Mouse (Mus musculus) thymus, postnatal 0 days (tissue): Measurements from ENCODE around the gene Csde1. TPM values are rescaled to one million over a fixed set of nuclear protein-coding genes. Genes with fewer than 3 reads are reported as not detected.

ENCODE experiments used
- DNase-seq: peaks from one replicate; pipeline ENCODE4 v3.0.0-alpha.2; 2015; ENCODE audit warnings: low spot score
- polyA plus RNA-seq: library from polyadenylated mRNA; unstranded; fragments of >200 nt; fragmentation: Nextera tagmentation; extraction: Ambion mirVana; gene quantifications from 2 replicates; pipeline ENCODE4 v1.2.1, GENCODE M21; 2015

Csde1 gene
- 227 and 243 TPM in 2 replicates for polyA plus RNA-seq

GRCm38 (mm10) chr3:103020249-103020942 lies at the start of gene Csde1:
Gene Csde1 (plus strand): TSS chr3:103020426.
- DNase-seq = peak; percentile 98

DNA sequence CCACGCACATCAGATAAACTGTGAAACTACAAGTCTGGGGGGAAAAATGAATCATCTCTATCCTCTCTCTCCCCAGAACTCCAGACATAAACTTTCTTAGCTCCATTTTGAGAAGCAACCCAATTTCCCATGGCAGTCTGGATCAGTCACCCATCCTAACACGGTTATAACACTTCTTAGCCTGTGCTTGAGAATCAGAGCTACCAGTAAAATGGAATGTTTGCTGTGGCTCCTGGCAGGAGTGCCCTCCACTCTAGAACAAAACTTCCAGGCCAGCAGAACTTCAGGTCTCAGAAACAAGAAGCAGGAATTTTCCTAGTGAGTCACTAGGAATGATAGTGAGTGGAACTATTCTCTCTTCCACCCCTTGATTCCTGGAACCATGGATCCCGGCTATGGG lies 49.7 kb upstream of the Csde1 start:
- no peak for DNase-seq

DNA sequence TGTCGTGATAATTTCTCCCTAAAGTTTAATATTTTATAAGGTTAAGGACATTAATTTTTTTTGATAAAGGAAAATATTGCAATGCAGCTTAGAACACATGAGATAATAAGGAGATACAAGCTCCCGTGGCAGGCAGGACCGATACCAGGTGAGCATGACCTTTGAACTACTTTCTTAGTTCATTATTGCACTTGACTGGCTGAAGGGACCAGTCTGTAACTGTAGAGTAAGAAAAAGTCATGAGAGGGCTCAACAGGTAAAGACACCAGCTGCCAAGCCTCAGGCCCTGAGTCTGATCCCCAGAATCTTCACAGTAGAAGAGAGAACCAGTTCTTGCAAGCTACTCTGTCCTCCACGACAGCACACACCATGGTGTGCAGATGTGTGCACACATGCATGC lies 43.3 kb upstream of the Csde1 start:
- no peak for DNase-seq

DNA sequence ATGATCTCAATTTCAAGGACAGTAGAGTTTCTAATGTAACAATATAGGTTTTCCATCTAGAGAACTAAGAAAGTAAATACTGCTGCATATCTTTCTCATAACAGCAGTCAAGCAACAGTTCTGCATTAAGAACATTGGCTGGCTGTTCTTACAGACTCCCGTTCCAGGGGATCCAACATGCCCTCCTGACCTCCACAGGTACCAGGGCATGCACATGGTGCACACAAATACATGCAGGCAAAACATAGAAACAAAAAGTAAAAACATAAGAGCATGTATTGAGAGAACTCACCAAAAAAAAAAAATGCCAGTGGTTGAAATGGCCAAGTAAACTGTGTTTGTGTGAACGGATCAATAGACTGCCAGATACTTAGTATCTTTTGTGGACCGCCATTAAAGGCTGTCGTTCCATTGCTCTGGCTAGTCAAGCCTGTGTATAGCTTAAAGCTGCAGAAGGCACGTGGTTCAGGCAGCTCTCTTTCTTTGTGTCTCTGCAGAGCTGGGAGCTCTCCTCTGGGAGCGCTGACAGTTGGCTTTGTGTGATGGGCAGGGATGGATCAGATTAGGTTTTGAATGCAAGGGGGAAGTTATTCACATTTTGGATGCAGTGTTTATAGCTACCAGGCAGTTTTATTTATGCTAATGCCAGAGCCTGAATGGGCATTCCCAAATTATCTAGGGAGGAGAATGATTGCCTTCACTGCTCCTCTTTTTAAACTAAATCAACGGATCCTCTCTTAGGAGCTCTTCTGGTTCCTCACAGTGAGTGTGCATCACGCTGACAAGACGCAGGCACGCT lies 40.5 kb upstream of the Csde1 start:
- DNase-seq = no peak

- no peak for DNase-seq
These were observed 39.9 kb upstream of the Csde1 start for GRCm38 (mm10) chr3:102980349-102980736.

- no peak for DNase-seq
These were observed 29.2 kb upstream of the Csde1 start for GRCm38 (mm10) chr3:102991041-102991440.

- DNase-seq = no peak
These were observed 27.3 kb upstream of the Csde1 start for GRCm38 (mm10) chr3:102992936-102993335.

DNA sequence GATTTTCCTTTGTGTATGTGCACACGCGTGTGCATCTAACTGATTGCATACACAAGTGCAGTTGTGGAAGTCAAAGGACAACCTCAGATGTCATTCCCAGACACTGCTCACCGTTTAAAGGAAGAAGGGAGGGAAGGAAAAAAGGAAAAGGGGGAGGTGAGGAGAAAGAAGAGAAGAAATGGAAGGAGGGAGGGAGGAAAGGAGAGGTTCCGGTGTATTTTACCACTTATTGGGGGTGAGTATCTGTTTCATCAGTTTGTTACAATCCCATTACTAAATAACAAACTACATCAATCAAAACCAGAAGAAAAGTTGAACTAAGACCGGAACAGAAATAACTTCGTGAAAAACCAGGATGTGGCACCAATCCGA lies 25.0 kb upstream of the Csde1 start:
- no peak for DNase-seq

GRCm38 (mm10) chr3:102995605-102996321 lies 24.5 kb upstream of the Csde1 start, which contains the start of gene Sike1:
Gene Sike1 (plus strand): TSS chr3:102995708.
- peak; percentile 91 for DNase-seq

- DNase-seq = no peak
These were observed 23.2 kb upstream of the Csde1 start for GRCm38 (mm10) chr3:102997036-102997435.

- no peak for DNase-seq
These were observed 22.6 kb upstream of the Csde1 start for GRCm38 (mm10) chr3:102997591-102997990.

GRCm38 (mm10) chr3:103001595-103001994 lies 18.6 kb upstream of the Csde1 start:
- no peak for DNase-seq

DNA sequence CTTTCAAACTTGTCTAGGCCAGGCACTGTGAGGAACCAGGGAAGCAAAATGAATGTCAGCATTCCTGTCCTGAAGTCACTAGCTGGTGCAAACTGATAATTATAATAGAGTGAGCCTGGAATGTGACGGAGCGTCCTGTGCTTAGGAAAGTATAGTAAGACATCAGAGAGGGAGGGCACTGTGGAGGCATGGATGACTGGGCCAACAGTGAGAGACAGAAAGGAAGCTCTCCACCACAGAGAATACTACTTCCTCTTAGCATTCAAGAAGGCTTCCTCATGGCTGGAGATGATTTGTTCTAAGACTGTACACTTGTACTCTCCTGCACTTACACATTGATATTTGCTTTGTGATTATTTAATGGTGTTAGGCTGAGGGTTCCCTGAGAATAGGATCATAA lies 2.9 kb upstream of the Csde1 start:
- no peak for DNase-seq

- DNase-seq = no peak
These were observed 764 bp upstream of the Csde1 start for GRCm38 (mm10) chr3:103019462-103019861.

DNA sequence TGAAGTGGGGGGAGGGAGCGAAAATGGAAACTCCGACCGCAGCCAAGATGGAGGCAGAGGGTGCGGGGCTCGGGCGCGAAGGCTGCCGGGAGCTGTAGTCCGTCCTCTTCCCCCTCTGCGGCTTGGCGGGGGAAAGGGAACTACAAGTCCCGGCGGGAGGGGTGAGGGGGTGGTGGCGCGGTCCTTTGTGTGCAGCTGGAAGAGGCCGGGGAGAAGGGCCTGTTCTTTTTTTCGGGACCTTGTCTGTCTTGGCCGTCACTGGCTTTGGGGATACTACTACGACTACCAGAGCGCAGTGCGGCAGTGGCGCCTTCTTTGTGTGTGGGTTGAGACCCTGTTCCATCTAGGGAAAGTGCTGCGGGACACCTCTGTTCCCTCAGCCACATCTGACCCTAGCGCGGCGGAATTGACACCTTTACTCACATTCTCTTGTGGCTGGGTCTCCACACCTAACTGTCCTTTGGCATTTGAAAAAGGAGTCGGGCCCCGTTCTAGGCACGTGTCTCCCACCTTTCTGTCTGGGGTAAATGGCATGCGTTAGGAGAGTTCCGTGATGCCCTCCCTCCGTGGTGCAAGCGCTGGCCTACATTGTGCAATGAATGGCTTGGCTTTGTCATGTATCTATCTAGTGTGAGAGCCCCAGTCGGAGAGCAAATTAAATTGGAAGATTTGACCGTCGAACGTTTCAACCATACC lies 865 bp downstream of the Csde1 start:
- peak; percentile 90 for DNase-seq

DNA sequence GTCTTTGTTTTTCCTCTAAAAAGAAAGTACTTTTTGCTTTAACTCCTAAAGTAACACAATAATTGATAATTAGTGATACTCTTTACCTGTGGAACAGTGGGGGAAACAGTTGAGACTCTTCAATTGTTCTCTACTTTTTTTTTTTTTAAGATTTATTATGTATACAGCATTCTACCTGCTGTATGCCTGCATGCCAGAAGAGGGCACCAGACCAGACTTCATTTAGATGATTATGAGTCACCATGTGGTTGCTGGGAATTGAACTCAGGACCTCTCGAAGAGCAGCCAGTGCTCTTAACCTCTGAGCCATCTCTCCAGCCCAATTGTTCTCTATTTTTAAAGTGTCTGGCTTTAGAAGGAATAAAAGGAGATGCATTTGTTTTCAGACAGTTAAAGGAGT lies 5.9 kb downstream of the Csde1 start:
- DNase-seq = peak; percentile 36

- DNase-seq = no peak
These were observed 20.1 kb downstream of the Csde1 start for GRCm38 (mm10) chr3:103040285-103040684.

DNA sequence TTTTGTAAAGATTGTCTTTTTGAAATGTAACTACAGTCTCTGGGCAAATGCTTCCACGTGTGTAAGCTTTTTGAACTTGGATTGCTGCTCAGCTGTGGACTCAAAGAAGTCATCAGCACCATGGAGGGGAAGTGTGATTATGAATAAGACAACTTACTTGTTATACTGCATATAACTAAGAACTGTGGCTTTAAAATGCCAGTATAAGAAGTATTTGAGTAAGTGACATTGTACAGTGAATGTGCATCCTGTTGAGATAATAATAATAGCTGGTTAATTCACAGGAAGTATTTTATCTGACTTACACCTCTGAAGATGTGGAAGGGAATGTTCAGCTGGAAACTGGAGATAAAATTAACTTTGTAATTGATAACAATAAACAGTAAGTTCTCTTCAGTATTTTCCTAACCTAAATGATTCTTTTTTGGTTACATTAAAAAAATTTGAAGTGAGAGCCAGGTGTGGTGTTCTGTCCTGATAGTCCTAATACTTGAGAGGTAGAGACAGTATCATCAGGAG lies 20.7 kb downstream of the Csde1 start:
- DNase-seq = no peak

DNA sequence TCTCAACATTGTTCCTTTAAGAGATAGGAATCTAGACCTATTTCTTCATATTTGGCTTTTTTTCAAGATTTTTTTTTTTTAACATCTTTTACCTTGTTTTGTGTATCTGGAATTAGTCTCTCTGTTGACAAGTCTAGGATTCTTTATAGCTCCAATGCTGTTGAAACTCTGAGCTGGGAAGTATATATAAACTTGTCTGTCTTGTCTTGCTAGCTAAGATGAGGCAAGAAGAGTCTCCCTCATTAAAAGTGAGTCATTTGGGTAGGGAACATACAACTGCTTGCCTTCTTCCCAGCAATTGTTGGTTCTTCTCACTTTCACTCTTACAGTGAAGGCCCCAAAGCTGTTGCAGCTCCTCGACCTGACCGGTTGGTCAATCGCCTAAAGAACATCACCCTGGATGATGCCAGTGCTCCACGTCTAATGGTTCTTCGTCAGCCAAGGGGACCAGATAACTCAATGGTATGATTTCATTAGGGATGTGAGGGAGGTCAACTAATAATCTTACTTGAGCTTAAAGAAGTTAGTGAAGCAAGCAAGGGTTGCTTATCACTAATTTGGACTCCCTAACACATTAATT lies 35.9 kb downstream of the Csde1 start:
- no peak for DNase-seq

DNA sequence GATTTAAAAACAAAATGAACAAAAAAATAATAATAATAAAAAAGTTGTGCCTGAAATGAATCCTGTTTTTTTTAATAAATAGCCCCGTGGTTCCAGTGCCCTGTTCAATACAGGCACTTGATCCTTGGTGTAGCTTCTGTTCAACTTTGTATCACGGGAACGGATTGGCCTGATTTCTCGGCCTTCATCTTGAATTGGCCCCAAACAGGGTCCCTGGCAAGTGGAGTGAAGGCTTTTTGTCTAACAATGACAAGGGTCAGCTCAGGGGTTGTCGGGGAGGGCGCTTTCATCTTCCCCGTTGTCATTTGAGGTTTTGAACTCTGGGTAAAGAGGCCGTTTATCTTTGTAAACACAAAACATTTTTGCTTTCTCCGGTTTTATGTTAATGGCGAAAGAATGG lies 37.5 kb downstream of the Csde1 start:
- no peak for DNase-seq
